Mouse (Mus musculus) kidney, embryonic 16.5 days (tissue): ENCODE data around the gene Mtcp1. TPM values are rescaled to one million over a fixed set of nuclear protein-coding genes. Genes with fewer than 3 reads are reported as not detected.

Experiments
- ATAC-seq: fragments of 200-750 bp; cut with Nextera tagmentation; 2 replicates; pipeline ENCODE4 v1.8.0; 2017; ENCODE audit warnings: moderate TSS enrichment; ENCODE audit not compliant: low FRiP score, low TSS enrichment
- H3K27ac ChIP-seq: fragments of 300-500 bp; sonication (generic); 2 replicates; pipeline ENCODE4 v1.5.1; 2014; ENCODE audit warnings: low read length
- H3K27me3 ChIP-seq: fragments of 300-500 bp; sonication (generic); 2 replicates; pipeline ENCODE4 v1.6.1; 2014; ENCODE audit warnings: low read length, control low read depth, mixed read lengths; ENCODE audit not compliant: insufficient read depth
- H3K36me3 ChIP-seq: fragments of 300-500 bp; sonication (generic); 2 replicates; pipeline ENCODE4 v1.6.1; 2014; ENCODE audit warnings: low read length, control low read depth, mixed read lengths; ENCODE audit not compliant: insufficient read depth
- H3K4me1 ChIP-seq: fragments of 300-500 bp; sonication (generic); 2 replicates; pipeline ENCODE4 v1.6.1; 2014; ENCODE audit warnings: low read length, control low read depth, mixed read lengths; ENCODE audit not compliant: insufficient read depth
- H3K4me2 ChIP-seq: fragments of 300-500 bp; sonication (generic); replicated peaks from 2 replicates; pipeline ENCODE4 v1.6.1; 2014; ENCODE audit warnings: low read depth, low read length
- H3K4me3 ChIP-seq: fragments of 300-500 bp; sonication (generic); 2 replicates; pipeline ENCODE4 v1.5.1; 2014; ENCODE audit warnings: mild to moderate bottlenecking, low read length
- H3K9ac ChIP-seq: fragments of 300-500 bp; sonication (generic); replicated peaks from 2 replicates; pipeline ENCODE4 v1.6.1; 2014; ENCODE audit warnings: low read length
- H3K9me3 ChIP-seq: fragments of 300-500 bp; sonication (generic); 2 replicates; pipeline ENCODE4 v1.6.1; 2016; ENCODE audit warnings: low read length, control low read depth
- WGBS: fragments of 180-500 bp; shearing (Covaris S2); extraction: QIAGEN DNeasy Blood & Tissue Kit; methylation state at CpG from one replicate; pipeline ENCODE4 v1.1.7; 2014; 5-methylcytosine and 5-hydroxymethylcytosine counted together
- polyA plus RNA-seq: library from polyadenylated mRNA; unstranded; fragments of >200 nt; fragmentation: Nextera tagmentation; extraction: Ambion mirVana; gene quantifications from 2 replicates; pipeline ENCODE4 v1.2.1, GENCODE M21; 2015

Gene Mtcp1
- polyA plus RNA-seq, 1 experiment from 2014 or later: 9.3 TPM

DNA sequence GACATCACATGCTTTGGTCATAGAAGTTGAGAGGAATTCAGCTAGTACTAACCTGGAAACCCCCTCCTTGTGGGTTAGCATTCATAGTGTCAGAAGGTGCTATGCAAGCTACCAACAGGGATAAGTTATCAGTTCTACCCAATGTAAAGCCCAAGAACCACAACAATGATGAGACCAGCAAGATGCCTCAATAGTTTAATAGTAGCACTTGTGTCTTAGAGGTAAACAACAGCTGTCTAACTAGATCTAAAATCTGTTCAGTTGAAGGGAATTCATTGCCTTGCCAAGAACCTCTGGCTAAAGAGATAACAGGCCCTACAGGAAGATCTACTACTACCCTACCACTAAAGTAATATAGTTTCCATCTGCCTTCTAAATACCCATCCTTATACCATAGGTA lies 39.6 kb downstream of the Mtcp1 start:
- no peak overlapping the region for H3K4me3 ChIP-seq
- no peaks in the 10 kb centered on the region for H3K4me1 ChIP-seq
- H3K4me2 ChIP-seq: no peak overlapping the region
- no peaks in the 10 kb centered on the region for H3K9me3 ChIP-seq
- ATAC-seq: no peak
- no peaks in the 10 kb centered on the region for H3K36me3 ChIP-seq
- H3K9ac ChIP-seq: no peak overlapping the region
- H3K27ac ChIP-seq: no peak overlapping the region
- H3K27me3 ChIP-seq: no peaks in the 10 kb centered on the region

DNA sequence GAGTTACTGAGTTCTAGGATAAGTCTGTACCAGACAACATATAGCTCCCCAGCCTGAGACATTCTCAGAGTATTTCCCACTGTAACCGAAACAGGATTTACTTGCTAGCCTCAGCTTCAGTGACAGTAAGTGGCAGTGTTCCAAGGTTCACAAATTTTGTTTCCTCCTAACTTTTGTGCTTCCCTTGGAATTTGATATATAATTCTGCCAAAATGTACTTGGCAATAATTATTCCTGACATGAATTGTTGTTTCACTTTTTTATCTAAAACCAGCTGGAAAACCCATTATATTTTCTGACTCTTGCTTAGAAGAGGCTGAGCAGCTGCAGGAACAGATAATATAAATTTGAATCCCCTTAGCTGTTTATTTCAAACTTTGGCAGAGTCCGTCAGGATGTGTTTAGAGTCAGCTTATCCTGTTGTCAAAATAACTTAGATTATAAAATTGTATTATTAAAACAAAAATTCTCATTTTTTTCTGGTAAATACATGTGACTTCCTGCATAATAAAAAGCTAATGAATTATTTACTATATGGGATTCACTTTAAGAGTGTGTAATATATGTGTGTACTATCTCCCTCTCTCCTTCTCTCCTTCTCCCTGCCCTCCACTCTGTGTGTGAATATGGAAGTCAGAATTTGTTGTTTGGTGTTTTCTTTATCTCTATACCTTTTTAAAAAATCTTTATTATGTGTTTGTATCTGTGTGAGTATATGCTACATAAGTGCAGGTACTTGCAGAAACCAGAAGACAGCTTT lies 43.5 kb downstream of the Mtcp1 start:
- Histone ChIP-seq H3K27me3 (no peaks in the 10 kb centered on the region), H3K4me2 (no peak overlapping the region), H3K9ac (no peak overlapping the region), H3K9me3 (no peaks in the 10 kb centered on the region), H3K4me1 (no peaks in the 10 kb centered on the region), H3K27ac (no peak overlapping the region), H3K36me3 (no peaks in the 10 kb centered on the region), H3K4me3 (no peak overlapping the region)
- 53% methylated on average over 2 of the region's 2 CpGs for WGBS
- no peak for ATAC-seq

DNA sequence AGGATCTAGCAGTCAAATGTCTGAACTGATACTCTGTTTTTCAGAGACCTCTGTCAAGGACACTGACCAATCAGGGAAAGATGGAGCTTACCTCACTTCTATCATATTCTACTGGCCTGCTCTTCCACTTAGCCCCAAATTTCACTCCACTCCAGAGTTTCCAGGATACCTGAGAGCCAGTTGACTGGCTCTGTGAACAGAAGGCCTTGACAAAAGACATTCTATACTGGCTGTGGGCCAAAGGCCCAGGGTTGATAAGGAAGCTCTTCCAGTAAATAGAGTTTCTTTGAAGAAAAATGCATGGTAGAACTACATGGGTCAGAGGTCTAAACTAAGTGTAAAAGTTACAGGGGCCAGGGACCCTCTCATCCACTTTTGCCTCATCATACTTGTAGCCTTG lies 46.2 kb downstream of the Mtcp1 start:
- no peak overlapping the region for H3K27ac ChIP-seq
- H3K4me1 ChIP-seq: no peaks in the 10 kb centered on the region
- ATAC-seq: no peak
- H3K4me3 ChIP-seq: no peak overlapping the region
- H3K36me3 ChIP-seq: no peaks in the 10 kb centered on the region
- no peaks in the 10 kb centered on the region for H3K9me3 ChIP-seq
- no peak overlapping the region for H3K4me2 ChIP-seq
- no peak overlapping the region for H3K9ac ChIP-seq
- no peaks in the 10 kb centered on the region for H3K27me3 ChIP-seq

Other genes with a start within 250 kb of the Mtcp1 start
- gene Fundc2, start 34.2 kb downstream of the Mtcp1 start, polyA plus RNA-seq: 47.8 and 53.7 TPM in 2 replicates
- 3.0 and 4.2 TPM in 2 replicates for gene F8, start 34.0 kb downstream of the Mtcp1 start, polyA plus RNA-seq
- gene Cmc4, start within 50 bp of the Mtcp1 start, polyA plus RNA-seq: 17.5 and 18.1 TPM in 2 replicates
- gene Brcc3, start within 50 bp of the Mtcp1 start, polyA plus RNA-seq: 67.8 and 74.7 TPM in 2 replicates
- 160 and 166 TPM in 2 replicates for gene Vbp1, start 97.7 kb upstream of the Mtcp1 start, polyA plus RNA-seq
- gene Rab39b, start 161.6 kb upstream of the Mtcp1 start, polyA plus RNA-seq: 2.1 and 2.8 TPM in 2 replicates